Mouse (Mus musculus) layer of hippocampus, postnatal 36 days (tissue): ENCODE data around the gene Cntnap1. TPM values are rescaled to one million over a fixed set of nuclear protein-coding genes. Genes with fewer than 3 reads are reported as not detected.

Experiments
- DNase-seq, 2 experiments: peaks; one replicate each; pipeline ENCODE4 v3.0.0; 2022
- total RNA-seq, 2 experiments: library from RNA; stranded (reverse); gene quantifications; 2 replicates each; pipeline ENCODE4 v1.2.3; 2021

The Cntnap1 gene
- total RNA-seq, 2 experiments from 2014 or later, result 168 to 169 TPM

GRCm38 (mm10) chr11:101170811-101171610 is 688 bp downstream of the Cntnap1 start, which contains the start of gene Plekhh3:
Gene Plekhh3, minus strand, starts transcription at chr11:101171351.
- peak; percentile 91 to 92 for DNase-seq

- peak; percentile 60 to 64 for DNase-seq
Observed at GRCm38 (mm10) chr11:101171721-101172433, 1.6 kb downstream of the Cntnap1 start.

DNA sequence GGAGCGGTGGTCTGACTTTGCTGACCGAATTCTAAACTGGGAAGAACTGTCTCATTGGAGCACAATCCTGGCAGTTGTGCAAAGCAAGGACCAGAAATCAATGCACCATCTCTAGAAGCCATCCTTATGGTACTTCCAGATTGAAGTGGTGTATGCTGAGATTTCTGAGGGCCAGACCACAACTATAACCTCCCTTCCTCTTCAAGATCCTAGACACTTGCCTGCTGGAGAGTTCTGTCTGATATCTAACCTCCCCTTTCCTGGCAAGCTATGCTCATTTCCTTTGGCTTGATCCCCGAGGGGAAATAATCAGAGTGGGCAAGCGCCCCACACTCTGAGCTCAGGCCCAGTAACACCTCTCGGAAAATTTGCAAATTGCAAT is 2.1 kb downstream of the Cntnap1 start:
- DNase-seq, result no peak

- DNase-seq, result no peak
Observed at GRCm38 (mm10) chr11:101173112-101173511, 2.8 kb downstream of the Cntnap1 start.

DNA sequence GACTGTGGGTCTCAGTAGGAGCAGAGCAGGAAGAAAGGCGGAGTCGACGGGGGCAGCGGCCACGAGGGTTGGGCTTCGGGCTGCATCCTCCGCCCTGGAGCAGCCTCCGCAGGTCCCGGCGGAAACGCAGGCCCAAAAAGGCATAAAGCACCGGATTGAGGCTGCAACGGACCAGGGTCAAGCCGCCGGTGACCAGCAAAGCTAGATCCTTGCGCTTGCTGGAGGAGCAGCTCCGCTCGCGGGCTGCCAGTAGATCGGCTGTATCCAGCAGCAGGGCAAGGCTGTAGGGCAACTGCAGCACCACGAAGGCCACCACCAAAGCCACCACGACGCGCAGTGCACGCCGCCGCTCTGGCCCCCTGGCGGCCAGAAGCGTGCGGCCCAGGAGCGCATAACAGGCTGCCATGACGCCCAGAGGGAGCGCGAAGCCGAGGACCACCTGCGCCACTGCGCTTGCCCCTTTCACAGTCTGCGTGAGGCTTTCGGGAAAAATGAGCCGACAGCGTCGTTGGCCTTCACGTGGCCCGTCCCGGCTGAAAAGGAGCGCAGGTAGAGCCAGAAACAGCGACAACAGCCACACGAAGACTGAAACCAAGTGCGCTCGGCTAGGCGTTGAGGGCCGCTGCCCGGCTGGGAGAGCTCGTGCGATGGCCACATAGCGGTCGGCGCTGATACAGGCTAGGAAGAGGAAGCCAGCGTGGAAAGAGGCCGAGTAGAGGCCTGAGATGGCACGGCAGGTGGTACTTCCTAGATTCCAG is 3.5 kb downstream of the Cntnap1 start:
- peak; percentile 63 to 67 for DNase-seq

DNA sequence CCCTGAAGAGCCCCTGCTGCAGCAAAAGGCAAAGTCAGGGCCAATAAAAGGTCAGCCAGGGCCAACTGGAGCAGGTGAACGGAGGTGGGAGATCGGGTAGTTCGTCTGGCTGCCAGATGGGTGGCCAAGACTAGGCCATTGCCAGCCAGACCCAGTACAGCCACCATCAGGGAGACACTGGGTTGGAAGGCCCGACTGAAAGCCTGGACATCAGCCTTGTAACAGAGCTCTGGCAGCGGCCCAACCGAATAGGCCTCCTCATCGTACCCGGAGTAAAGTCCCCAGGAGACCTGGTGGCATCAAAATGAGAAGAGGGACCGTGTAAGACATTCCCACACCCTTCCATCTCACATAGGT is 4.0 kb downstream of the Cntnap1 start:
- DNase-seq, result no peak

GRCm38 (mm10) chr11:101174851-101175628 is 4.7 kb downstream of the Cntnap1 start, which contains the start of gene Ccr10:
Gene Ccr10, minus strand, starts transcription at chr11:101175443.
- no peak for DNase-seq

GRCm38 (mm10) chr11:101175636-101176116 is 5.4 kb downstream of the Cntnap1 start:
- peak; percentile 58 to 63 for DNase-seq

GRCm38 (mm10) chr11:101176117-101176691 is 5.9 kb downstream of the Cntnap1 start:
- DNase-seq, result peak; percentile 52 to 54

GRCm38 (mm10) chr11:101176933-101177773 is 6.8 kb downstream of the Cntnap1 start:
- DNase-seq, result peak; percentile 63 to 71

GRCm38 (mm10) chr11:101178061-101179058 is 8.0 kb downstream of the Cntnap1 start:
- no peak for DNase-seq

DNA sequence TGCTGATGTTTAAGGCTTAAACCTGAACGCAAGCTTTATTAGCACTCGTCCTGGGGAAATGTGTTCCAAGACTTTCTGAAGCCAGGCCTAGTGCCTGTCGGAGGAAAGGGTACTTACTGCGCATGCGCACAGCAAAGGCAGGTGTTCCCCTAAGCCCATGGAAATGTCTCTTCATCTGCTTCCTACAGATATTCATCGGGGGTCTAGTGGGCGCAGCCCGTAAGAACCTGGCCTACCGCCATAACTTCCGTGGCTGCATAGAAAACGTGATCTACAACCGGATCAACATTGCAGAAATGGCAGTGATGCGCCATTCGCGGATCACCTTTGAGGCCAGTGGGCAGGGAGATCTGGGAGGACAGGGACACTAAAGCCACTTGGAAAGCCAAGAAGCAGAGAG is 9.0 kb downstream of the Cntnap1 start:
- no peak for DNase-seq

- no peak for DNase-seq
Observed at GRCm38 (mm10) chr11:101180261-101180660, 9.9 kb downstream of the Cntnap1 start.

- peak in 1 of 2 experiments; percentile 42 for DNase-seq
Observed at GRCm38 (mm10) chr11:101180846-101181740, 10.8 kb downstream of the Cntnap1 start.

DNA sequence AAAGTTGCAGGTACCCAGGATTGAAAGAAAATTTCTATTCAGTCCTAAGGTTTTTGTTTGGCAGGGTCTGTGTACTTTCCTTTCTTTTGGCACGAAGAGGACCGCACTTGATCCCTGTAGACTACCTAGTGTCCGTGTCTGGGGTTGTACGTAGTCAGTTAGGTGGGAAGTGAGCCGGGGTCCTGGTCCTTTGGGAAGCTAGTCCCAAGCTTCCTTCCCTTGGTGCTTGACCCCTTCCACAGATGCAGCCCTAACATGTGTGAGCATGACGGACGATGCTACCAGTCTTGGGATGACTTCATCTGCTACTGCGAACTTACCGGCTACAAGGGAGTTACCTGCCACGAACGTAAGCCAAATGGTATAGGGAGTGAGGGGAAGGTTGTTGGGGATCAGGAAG is 11.6 kb downstream of the Cntnap1 start:
- no peak for DNase-seq

DNA sequence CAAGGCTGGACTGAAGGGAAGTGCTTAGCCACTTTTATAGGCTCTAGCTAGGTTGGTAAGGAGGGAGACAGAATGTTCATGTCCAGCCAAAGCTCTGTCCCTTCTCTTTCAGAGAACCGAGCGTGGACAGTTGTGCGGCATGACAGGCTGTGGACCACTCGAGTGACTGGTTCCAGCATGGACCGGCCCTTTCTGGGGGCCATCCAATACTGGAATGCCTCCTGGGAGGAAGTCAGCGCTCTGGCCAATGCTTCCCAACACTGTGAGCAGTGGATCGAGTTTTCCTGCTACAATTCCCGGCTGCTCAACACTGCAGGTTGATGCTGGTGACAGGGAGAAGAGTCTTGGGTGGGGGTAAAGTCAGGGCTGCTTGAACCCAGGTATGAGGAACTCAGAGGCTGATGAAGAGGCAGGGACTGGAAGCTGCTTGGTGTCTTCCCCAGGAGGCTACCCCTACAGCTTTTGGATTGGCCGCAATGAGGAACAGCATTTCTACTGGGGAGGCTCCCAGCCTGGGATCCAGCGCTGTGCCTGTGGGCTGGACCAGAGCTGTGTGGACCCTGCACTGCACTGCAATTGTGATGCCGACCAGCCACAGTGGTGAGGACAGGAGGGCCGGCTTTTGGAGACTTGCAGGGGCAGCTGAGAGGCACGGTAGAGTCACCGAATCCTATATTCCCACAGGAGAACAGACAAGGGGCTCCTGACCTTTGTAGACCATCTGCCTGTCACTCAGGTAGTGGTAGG is 12.6 kb downstream of the Cntnap1 start:
- DNase-seq, result no peak

DNA sequence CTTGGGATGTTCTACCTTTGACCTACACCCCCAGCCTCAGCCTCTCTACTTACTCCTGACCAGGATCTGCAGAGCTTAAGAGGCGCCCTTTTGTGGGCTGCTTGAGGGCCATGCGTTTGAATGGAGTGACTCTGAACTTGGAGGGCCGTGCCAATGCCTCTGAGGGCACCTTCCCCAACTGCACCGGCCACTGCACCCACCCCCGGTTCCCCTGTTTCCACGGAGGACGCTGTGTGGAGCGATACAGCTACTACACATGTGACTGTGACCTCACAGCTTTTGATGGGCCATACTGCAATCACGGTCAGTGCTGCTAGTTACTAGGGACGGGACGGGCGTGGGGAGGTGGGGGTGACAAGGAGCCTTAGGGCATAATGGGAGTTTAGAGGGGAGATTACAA is 14.7 kb downstream of the Cntnap1 start:
- DNase-seq, result no peak
